Mouse (Mus musculus): ENCODE results near the gene Aqp11. TPM values are rescaled to one million over a fixed set of nuclear protein-coding genes. Genes with fewer than 3 reads are reported as not detected.

Gene Aqp11
- 6.8 and 7.0 TPM in 2 replicates for polyA plus RNA-seq (2012; rRNA removed)

DNA sequence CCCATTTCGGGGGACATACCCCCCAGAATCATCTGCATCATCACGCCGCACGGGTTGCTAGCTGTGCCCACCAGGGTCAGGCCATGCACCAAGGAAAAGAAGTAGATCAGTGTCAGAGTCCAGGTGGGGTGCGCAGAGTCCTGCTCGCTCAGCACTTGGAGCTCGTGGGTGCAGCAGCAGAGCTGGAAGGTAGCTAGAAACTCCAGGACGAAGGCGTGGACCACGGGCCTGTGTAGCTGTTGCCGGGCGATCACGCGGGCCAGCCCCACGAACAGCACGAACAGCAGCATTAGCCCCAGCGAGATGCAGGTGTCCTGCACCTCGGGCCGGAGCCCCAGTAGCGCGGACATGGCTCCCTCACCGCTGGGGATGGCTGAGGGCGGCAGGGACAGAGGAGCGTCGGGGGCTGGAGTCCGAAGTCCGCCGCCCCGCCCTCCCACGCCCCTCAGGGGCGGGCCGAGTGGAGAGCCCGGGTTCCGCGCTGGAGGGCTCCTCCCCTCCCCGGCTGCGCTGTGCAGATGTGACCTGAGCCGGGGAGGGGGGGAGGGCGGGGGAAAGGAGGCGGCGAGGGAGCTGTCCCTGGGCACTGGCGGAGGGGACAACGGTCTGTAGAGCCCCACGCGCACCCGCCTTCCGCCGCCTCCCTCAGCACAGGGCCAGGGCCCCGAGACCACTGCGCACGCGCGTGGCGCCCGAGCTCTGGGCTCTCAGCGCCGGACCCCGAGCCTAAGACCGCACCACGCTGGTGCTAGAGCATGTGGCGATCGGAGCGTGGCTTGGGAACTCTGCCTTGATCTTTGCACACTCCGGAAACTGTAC is at the start of gene Aqp11:
Aqp11 (minus strand) TSS at position 652 of the 819 bp plus-strand sequence.

DNA sequence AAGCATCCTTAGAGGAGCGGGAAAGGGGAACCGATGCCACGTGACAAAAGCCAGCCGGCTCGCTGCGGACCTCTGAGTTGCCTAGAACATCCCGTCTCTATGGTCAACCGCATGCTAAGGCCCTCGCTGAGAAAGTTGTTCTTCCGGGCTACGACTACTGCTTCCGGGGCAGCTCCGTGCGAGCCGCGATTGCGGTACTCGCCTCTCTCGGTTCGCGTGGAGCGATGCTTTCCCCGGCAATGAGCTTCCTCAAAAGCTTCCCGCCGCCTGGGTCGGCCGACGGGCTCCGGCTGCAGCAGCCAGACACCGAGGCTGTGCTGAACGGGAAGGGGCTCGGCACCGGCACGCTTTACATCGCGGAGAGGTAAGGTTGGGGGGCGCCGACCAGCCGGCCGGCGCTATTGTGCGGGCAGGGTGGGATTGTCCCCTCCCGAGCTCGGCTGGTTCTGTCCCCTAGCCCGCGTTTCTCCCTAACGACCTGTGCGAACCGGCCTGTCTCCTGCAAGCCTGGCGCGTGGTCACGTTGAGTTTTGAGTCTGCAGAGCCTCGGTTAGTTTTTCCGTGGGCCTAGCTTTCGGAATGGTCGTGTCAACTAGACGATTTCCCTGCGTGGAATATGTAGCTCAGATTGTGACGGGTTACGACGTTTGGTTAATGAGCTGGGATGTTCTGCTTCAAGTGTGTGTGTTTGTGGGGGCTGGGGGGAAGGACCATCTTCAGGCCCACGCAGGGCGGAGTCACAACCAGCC is 41.4 kb downstream of the Aqp11 start, which contains the start of gene Clns1a:
Clns1a (plus strand) TSS at position 129 of the 749 bp plus-strand sequence.

Other genes with a start within 250 kb of the Aqp11 start
- 10.7 and 11.4 TPM in 2 replicates for gene Aamdc, start 158.8 kb downstream of the Aqp11 start, polyA plus RNA-seq (2012; rRNA removed)
- gene Rsf1, start 158.4 kb downstream of the Aqp11 start, polyA plus RNA-seq (2012; rRNA removed), result 3.4 and 3.7 TPM in 2 replicates
- 38.8 and 40.4 TPM in 2 replicates for gene Clns1a, start 41.7 kb downstream of the Aqp11 start, polyA plus RNA-seq (2012; rRNA removed)
- gene Pak1, start 50.3 kb upstream of the Aqp11 start, polyA plus RNA-seq (2012; rRNA removed), result 5.1 and 5.5 TPM in 2 replicates
- gene Gdpd4, start 181.7 kb upstream of the Aqp11 start, polyA plus RNA-seq (2012; rRNA removed), result not detected in 2 replicates

Measured in liver, embryonic 14 days (tissue).